Mouse (Mus musculus) brain, adult 2 months (tissue): ENCODE data around the gene Ampd2.
A peak's percentile ranks its signal among the peaks of the same experiment; 100 is the strongest.

Source experiments
- DNase-seq: peaks from one replicate; pipeline ENCODE4 v3.0.0; 2011; ENCODE audit warnings: low read depth, low spot score

Gene Ampd2

GRCm38 (mm10) chr3:108086470-108086979, at the start of gene Ampd2:
Ampd2 (minus strand) TSS chr3:108086651.
- DNase-seq, result peak; percentile 43

- DNase-seq, result peak; percentile 94
Observed at GRCm38 (mm10) chr3:108134701-108135100, 48.2 kb upstream of the Ampd2 start.

- DNase-seq, result no peak
Observed at GRCm38 (mm10) chr3:108132484-108132883, 46.0 kb upstream of the Ampd2 start.

GRCm38 (mm10) chr3:108131821-108132220, 45.4 kb upstream of the Ampd2 start:
- DNase-seq, result no peak

GRCm38 (mm10) chr3:108131216-108131615, 44.8 kb upstream of the Ampd2 start:
- no peak for DNase-seq

- DNase-seq, result no peak
Observed at GRCm38 (mm10) chr3:108129804-108130203, 43.4 kb upstream of the Ampd2 start.

GRCm38 (mm10) chr3:108129367-108129766, 42.9 kb upstream of the Ampd2 start:
- DNase-seq, result no peak

GRCm38 (mm10) chr3:108128520-108128919, 42.1 kb upstream of the Ampd2 start:
- DNase-seq, result no peak

- no peak for DNase-seq
Observed at GRCm38 (mm10) chr3:108126327-108126726, 39.9 kb upstream of the Ampd2 start.

GRCm38 (mm10) chr3:108124131-108124530, 37.7 kb upstream of the Ampd2 start:
- DNase-seq, result no peak

- DNase-seq, result peak; percentile 35
Observed at GRCm38 (mm10) chr3:108123242-108123641, 36.8 kb upstream of the Ampd2 start.

GRCm38 (mm10) chr3:108121101-108121500, 34.6 kb upstream of the Ampd2 start:
- DNase-seq, result no peak

GRCm38 (mm10) chr3:108117465-108117864, 31.0 kb upstream of the Ampd2 start:
- DNase-seq, result no peak

GRCm38 (mm10) chr3:108113591-108114289, 27.3 kb upstream of the Ampd2 start:
- no peak for DNase-seq

GRCm38 (mm10) chr3:108112666-108113065, 26.2 kb upstream of the Ampd2 start:
- DNase-seq, result peak; percentile 45

- no peak for DNase-seq
Observed at GRCm38 (mm10) chr3:108112246-108112645, 25.8 kb upstream of the Ampd2 start.

GRCm38 (mm10) chr3:108111320-108111719, 24.9 kb upstream of the Ampd2 start:
- no peak for DNase-seq

GRCm38 (mm10) chr3:108105281-108105680, 18.8 kb upstream of the Ampd2 start:
- no peak for DNase-seq

GRCm38 (mm10) chr3:108102075-108102474, 15.6 kb upstream of the Ampd2 start:
- no peak for DNase-seq

- peak; percentile 74 for DNase-seq
Observed at GRCm38 (mm10) chr3:108101594-108101993, 15.1 kb upstream of the Ampd2 start.

GRCm38 (mm10) chr3:108098316-108098715, 11.9 kb upstream of the Ampd2 start:
- DNase-seq, result no peak

GRCm38 (mm10) chr3:108097656-108098055, 11.2 kb upstream of the Ampd2 start:
- DNase-seq, result no peak

GRCm38 (mm10) chr3:108096726-108097125, 10.3 kb upstream of the Ampd2 start:
- no peak for DNase-seq

- DNase-seq, result no peak
Observed at GRCm38 (mm10) chr3:108096226-108096625, 9.8 kb upstream of the Ampd2 start.
